Mouse (Mus musculus) layer of hippocampus, postnatal 36 days (tissue): Measurements from ENCODE around the gene Myh7. TPM values are rescaled to one million over a fixed set of nuclear protein-coding genes. Genes with fewer than 3 reads are reported as not detected.
"Not testable (repeated sequence)": the region's sequence is repeated elsewhere in the genome, so short reads cannot be mapped to it uniquely, and the experiment has no call there.

Source experiments
- DNase-seq, 2 experiments: peaks; one replicate each; pipeline ENCODE4 v3.0.0; 2022
- total RNA-seq, 2 experiments: library from RNA; stranded (reverse); gene quantifications; 2 replicates each; pipeline ENCODE4 v1.2.3; 2021

The Myh7 gene
- total RNA-seq, 2 experiments from 2014 or later, result 7.9 to 9.2 TPM

GRCm38 (mm10) chr14:54967874-54968273 is 26.6 kb downstream of the Myh7 start:
- DNase-seq, result no peak

GRCm38 (mm10) chr14:54966320-54966977 is 28.0 kb downstream of the Myh7 start, which contains the start of gene Myh6:
Gene Myh6, minus strand, starts transcription at chr14:54966927.
- DNase-seq, result no peak

GRCm38 (mm10) chr14:54965631-54966030 is 28.8 kb downstream of the Myh7 start:
- no peak for DNase-seq

DNA sequence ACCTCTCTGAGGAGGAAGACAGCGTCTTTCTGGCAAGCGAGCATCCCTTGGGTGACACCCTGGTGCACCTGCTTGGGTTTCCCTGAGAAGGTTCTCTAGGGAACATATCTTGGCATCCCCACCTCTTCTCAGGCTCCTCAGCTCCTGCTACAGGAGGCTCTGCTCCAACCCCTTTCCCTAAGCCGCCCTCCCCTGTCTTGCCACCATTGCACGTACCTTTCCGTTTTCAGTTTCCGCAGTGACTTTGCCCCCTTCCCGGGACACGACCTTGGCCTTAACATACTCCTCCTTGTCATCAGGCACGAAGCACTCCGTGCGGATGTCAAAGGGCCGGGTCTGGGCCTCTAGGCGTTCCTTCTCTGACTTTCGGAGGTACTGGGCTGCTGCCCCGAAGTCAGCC is 29.4 kb downstream of the Myh7 start:
- DNase-seq, result no peak

DNA sequence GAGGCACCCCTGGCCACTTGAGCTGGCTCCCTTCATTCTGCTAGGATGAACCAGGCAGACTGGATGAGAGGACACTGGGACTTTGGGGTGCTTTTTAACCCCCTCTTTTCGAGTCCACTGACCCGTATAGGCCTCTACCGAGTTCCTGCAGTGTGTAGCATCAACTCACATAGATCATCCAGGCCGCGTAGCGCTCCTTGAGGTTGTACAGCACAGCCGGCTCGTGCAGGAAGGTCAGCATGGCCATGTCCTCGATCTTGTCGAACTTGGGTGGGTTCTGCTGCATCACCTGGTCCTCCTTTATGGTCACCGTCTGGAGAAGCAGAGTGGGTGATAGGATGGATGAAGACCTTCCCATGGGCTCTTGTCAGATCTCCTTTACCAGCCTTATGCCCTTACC is 30.7 kb downstream of the Myh7 start:
- no peak for DNase-seq

DNA sequence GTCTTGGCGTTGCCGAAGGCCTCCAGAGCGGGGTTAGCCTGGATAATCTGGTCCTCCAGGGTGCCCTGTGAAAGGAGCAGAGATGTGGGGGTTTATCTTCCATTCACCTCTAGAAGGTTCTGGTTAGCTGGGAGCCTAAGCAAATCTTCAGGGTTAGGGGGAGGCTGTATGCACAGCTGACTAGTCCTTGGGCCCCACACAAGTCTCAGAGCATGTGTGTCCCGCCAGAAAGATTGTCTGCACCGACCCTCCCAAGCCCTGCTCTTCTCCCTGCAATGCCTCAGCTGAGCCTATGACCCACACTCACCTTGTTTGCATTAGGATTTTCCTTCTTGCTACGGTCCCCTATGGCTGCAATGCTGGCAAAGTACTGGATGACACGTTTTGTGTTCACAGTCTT is 31.7 kb downstream of the Myh7 start:
- DNase-seq, result no peak

DNA sequence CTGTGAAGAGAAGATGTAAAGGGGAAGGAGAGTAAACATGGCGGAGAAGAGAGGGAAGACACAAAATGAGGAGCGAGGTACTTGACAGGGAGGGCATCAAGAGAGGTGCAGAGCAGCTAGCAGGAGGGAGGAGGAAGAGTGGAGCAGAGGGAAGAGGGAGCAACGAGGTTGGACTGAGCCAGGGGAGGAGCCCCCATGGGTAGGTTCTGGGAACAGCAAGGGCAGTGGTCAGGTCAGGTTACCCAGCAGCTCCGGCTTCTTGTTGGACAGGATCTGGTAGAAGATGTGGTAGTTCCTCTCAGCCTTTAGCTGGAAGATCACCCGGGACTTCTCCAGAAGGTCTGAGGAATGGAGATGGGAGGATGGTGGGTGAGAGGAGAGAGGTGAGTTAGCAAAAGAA is 32.9 kb downstream of the Myh7 start:
- DNase-seq, result no peak

DNA sequence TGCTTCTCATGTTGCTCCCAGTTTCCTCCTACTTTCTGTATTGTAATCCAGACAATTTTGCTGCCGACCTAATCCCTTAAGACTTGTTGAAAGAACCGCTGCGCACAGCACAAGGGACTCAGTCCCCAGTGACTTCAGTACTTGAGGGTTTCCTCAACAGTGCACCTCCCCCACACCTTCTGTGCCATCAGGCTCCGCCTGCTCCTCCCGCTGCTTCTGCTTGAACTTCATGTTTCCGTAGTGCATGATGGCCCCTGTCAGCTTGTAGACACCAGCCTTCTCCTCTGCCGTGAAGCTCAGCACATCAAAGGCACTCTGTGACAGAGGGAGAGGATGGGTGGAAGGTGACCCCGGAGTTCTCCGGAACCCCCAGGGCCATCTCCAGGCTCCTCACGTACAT is 33.7 kb downstream of the Myh7 start:
- DNase-seq, result peak; percentile 45 to 63

DNA sequence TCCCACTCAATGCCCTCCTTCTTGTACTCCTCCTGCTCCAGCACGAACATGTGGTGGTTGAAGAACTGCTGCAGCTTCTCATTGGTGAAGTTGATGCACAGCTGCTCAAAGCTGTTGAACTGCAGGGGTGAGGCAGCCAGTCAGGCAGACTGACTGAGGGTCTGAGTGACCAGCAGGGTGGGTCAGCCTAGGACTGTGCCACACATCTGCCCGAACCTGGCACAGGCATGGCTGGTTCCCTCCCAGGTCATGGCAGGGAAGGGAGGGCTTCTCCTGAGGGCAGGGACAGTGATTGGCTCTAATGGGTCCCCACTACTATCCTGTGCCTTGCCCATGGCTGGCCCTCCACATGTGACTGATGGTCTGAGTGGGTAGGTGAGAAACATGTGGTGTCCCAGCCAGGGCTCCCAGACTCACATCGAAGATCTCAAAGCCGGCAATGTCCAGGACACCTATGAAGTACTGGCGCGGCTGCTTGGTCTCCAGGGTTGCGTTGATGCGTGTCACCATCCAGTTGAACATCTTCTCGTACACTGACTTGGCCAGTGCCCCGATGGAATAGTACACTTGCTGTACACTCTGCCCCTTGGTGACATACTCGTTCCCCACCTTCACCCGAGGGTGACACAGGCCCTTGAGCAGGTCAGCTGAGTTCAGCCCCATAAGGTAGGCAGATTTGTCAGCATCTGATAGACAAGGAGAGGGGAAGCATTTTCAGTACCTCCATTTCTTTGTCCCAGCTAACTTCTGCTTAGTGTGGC is 34.4 kb downstream of the Myh7 start:
- not testable (repeated sequence) for DNase-seq

- no peak for DNase-seq
These were observed 35.2 kb downstream of the Myh7 start for GRCm38 (mm10) chr14:54959197-54959596.

- no peak for DNase-seq
These were observed 35.9 kb downstream of the Myh7 start for GRCm38 (mm10) chr14:54958503-54958902.

DNA sequence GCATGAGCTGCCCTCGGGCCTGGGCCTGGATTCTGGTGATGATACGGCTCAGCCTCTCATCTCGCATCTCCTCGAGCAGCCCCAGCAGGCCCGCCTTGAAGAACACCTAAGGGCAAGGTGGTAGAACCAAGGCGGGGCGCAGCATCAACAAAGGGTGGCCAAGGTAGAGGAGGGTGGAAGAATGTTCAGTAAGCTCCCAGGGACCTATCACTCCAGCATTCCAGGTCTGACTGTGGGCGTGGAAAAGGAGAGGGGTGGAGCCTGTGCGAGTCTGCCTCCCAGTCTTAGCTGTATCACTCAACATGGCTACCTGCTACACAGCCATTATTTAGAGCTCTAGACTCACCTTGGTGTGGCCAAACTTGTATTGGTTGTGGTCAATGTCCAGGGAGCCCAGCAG is 37.9 kb downstream of the Myh7 start:
- DNase-seq, result no peak

DNA sequence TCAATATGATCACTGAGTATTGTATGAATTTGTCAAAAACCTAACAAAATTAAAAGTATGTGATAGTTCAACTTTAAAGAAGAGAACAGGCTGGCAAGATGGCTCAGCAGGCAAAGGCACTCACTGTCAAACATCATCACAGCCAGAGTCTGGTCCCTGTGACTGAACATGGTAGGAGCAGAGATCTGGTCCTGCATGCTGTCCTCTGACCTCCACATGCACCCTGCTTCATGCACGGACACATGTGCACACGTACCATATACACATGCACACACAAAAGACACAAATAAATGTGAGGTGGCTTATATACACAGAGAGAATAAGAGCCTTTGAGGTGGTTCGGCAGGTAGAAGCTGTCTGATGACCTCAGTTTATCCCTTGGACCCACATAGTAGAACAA is 38.9 kb downstream of the Myh7 start:
- no peak for DNase-seq

- no peak for DNase-seq
These were observed 40.0 kb downstream of the Myh7 start for GRCm38 (mm10) chr14:54954474-54954873.

- DNase-seq, result no peak
These were observed 40.7 kb downstream of the Myh7 start for GRCm38 (mm10) chr14:54953664-54954206.

DNA sequence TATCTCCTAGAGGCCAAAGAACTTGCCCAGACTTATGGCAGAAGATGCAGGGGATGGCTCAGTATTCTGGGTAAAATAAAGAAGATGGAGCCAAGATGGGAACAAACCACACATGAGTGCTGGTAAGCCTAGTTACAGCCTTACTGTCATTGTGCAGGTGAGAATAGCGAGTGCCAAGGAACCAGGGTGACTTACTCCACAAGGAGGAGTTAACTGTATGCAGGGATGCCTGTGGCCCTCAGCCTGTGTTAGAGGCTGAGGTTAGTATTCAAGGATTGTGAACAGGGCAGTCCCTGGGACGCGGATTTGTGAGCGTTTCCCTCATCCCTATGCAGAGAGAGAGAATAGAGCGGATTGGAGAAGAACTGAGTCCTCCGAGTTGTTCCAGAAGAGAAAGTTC is 42.8 kb downstream of the Myh7 start:
- no peak for DNase-seq

DNA sequence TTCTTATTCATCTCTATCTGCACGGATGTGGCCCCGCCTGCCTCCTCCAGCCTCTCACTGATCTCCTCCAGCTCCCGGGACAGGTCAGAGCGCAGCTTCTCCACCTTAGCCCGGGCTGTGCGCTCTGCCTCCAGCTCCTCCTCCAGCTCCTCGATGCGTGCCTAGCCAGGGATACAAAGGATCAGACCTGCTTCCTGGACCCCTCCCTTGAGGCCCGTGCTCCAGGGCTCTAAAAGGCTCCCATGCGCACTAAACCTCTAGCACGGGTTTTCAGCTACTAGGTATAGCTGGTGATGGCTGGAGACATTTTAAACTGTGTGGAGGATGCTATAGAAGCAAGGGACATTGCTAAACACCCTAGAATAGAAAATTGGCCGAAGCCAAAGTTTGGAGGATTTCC is 43.9 kb downstream of the Myh7 start:
- DNase-seq, result no peak

DNA sequence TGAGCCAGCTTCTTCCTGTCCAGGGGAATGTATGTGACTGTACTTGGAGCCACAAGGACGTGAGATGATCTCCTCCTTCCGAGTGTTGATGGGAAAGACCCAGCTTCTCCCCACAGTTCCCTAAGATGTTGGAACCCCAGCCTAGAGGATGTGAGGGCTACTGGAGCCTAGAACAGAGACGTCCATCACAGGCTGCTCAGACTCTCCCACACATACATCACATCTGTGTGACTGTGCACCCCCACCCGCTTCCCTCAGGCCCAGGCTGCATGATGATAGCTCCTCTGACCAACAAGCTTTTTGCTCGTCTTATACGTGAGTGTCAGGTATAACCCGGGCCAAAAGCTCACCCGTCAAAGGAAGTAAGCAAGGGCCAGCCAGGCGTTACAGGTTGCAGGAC is 45.6 kb downstream of the Myh7 start:
- no peak for DNase-seq

GRCm38 (mm10) chr14:54947008-54947407 is 47.4 kb downstream of the Myh7 start:
- DNase-seq, result not testable (repeated sequence)

DNA sequence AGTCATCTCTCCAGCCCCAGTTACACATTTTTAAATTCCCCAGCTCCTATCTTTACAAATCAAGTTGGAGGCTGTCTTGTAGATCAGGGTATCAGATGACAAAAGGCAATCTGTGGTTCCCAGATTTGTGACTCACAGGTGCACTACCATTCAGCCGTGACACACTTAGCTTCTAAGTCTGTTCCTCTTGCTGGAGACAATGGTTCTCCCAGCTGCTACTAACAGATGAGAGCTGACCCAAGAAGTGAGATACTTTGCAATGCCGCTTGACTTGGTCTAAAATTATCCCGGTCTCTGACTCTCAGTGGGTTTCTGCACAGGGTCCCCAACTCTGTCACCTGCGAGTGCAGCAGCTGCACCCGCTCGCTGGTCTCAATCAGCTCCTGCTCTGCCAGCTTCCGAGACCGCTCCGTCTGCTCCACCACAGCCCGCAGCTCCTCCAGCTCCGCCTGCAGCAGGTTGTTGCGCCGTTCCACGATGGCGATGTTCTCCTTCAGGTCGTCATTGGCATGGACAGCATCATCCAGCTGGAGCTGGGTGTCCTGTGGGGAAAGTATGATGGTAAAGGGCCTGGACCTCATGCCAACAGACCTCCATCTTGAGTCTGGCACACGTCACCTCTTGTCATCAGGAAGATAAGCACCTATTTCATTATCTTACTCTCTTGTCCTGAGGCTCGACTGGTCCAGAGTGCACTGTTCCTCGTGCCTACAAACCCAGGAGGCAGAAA is 48.3 kb downstream of the Myh7 start:
- no peak for DNase-seq

DNA sequence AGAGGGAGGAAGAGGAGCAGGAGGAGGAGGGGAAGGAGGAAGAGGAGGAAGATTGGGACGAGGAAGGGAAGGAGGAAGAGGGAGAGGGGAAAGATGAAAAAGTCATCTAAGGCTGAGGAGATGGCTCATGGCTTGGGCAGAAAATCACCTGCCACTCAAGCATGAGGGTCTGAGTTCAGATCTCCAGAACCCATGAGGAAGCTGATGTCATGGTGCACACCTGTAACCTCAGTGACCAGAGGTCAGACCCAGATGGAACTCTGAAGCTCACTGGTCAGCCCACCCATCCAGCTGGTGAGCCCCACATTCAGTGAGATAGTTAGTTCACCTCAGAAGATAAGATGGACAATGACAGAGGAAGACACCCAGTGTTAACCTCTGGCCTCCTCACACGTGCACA is 49.5 kb downstream of the Myh7 start:
- DNase-seq, result no peak

DNA sequence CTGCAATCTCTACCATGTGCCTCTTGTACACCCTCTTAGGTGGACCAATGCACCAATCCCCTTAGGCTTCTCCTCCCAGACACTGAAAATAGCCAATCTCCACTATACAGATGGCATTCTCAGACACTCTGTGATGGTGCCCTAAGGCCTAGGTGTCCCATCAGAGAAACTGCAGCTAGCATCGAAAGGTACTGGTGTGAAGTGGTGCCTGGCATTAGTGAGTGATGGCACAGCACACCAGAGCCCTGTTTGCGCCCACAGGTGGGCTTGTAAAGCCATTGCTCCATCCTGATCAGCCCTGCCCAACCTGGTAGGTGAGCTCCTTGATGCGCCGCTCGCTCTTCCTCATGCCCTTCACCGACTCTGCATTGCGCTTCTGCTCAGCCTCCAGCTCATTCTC is 50.5 kb downstream of the Myh7 start:
- no peak for DNase-seq

DNA sequence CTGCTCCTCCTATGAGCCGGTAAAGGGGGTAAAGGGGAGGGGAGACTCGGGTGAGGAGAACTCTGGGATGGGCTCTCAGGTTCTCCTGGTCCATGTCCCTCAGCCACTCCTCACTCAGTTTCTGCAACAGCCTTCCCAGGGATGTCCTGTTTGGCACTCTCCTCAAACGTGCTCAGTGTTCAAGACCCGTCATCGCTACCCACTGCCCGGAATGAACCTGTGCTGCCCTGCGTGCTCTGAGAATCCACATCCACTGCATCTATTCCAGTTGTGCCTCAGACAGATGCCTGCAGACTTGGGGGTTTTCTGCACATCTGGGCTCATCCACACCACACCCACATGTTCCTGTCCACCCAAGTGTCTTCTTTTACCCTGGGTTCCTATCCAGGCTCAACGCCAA is 51.9 kb downstream of the Myh7 start:
- no peak for DNase-seq
